Mouse (Mus musculus): Measurements from ENCODE around the gene Ctns.

Ctns gene

DNA sequence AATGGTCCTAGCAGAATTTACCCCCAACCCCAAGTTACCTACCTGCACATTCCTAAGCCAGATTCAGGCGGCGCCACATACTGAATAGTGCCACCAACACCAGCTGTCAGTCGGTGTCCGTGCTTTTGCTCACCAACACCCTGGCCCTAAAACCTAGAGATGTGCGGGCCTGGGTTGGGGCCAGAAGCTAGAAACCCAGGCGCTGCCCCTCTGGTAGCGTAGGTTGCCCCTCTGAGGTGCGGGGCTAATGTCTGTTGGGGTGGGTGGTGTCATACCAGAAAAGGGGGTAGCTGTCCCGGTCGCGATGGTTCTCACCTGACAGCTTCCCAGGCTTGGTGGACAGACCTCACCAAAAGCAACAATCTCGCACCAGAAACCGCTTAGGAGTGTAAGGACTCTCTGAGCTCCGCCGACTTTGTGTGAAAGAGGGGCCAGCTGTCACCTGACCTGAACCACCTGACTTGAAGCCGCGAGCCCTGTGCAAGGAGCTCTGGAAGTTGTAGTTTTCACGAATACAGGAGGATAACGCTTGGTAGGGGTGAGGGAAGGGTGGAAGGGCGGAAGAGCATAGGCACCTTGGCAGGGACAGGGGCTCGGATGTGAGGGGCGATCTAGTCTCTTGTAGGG lies at the start of gene Ctns:
Gene Ctns (minus strand): TSS at position 440 of the 627 bp plus-strand sequence.
- peak; percentile 90 for DNase-seq (ENCODE audit: low read depth)

DNA sequence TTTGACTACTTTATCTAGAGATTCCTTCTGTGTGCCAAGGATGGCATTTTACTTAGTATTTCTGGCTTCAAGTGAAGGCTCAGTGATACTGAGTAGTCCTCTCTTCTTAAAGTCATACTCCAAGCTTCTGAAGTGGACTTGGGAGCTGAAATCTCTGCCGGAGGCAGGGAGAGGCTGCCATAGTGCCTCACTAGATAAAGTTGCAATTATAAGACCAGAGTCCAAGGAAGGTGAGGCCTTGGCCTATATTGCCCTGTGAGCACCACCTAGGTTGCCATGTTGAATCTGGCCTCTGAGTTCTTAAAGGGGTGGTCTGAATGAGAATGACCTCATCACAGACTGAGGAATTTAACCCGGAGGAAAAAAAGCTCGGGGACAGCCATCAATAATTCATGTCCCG lies 43.9 kb upstream of the Ctns start:
- no peak for DNase-seq (ENCODE audit: low read depth)

DNA sequence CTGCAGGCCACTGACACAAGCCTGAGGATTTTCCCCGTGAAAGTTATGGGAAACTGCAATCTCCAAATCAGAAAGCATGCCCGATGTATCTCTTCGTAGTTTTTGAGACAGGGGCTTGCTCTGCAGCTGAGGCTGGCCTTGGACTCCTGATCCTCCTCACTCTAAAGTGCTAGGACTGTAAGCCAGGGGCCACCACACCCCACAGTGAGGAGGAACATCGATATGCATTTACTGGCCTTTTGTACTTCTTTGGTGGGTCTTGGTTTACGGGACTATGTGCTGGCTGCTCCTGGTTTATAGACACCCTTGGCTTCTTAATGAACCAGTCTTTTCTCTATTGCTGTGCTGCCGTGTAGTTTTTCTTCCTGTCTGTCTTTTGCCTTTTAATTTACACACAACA lies 43.4 kb upstream of the Ctns start:
- DNase-seq (ENCODE audit: low read depth) = no peak

DNA sequence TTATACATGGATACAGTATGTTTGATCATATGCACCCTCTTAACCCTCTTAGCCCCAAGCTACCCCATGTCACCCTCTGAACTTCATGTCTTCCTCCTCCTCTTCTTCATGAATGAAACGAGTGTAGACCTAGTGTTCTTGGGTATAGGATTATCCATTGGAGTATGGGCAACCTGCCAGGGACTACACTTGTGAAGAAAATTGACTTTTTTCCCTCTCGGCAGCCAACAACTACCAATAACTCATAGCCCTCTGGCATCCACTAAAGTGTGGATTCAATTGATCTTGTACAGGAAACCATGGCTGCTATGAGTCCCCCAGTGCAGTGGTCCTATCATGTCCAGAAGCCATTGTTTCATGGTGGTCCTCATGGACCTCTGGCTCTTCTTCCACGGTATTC lies 37.9 kb upstream of the Ctns start:
- DNase-seq (ENCODE audit: low read depth) = peak; percentile 44

DNA sequence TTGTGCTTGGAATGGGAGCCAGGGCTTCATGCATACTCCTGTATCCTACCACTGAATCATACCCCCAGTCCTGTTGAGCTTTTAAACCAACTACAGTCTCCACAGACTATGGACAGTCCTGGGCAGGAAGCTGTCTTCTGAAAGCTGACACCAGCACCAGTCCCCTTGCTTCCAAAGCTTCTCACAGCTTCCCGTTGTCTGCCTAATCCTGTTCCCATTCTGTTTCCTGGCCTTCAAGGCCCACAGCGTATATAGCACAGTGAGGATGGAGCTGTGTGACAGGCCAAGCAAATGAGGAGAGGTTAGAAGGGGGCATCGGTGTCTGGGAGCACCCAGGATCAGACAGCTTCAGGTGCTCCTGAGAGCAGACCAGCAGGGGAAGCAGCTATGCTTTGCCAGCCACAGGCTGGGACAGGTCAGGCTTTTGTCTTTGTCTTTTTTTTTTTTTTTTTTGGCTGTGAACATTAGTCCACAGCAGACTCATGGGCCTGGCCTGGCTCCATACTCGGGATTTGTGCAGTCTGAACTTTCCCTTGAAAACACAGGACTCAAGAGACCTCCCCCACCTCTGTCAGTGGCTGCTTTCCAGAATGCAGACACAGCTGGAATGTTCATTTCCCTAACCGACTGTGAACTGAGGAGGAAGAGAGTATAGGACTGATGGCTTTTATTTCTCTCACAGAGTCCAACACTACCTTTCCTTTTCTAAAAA lies 37.3 kb upstream of the Ctns start:
- DNase-seq (ENCODE audit: low read depth) = peak; percentile 80

DNA sequence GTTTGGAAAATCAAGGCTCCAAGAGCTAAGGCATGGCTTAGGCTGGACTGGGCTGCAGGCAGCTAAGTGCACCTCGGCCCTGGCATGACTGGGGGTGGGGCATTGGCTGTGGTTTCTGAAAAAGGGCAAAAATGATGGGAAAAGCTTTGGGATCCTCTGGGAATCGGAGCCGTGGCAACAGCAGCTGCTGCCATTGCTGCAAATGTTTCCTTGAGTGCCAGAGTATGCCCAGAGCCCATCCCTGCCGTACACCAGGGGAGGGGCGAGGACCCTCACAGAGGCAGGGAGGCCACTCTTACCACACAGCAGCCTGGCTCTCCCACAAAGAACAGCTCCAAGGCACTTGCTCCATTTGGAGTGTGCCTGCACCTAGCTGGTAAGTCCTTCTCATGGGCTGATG lies 35.1 kb upstream of the Ctns start, which contains the start of gene Trpv1:
Gene Trpv1 (plus strand): TSS at position 301 of the 400 bp plus-strand sequence.
- DNase-seq (ENCODE audit: low read depth) = no peak

DNA sequence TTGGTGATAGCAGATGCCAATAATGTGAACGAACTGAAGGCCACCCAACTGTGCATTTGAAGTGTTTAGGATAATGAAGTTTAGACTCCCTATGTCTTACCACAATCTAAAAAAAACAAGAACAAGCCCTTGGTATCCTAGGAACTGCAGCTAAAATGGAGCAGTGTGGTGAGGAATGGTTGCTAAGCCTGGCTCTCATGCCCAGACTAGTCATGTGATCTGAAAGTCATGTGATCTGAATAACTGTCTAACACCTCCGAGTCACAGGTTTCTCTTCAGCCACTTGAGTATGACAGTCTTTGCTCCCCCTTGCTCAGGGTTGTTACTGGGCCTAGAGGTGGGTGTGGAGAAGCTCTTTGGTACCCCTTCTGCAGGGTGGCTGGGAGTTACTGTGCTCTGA lies 33.7 kb upstream of the Ctns start:
- DNase-seq (ENCODE audit: low read depth) = peak; percentile 15

DNA sequence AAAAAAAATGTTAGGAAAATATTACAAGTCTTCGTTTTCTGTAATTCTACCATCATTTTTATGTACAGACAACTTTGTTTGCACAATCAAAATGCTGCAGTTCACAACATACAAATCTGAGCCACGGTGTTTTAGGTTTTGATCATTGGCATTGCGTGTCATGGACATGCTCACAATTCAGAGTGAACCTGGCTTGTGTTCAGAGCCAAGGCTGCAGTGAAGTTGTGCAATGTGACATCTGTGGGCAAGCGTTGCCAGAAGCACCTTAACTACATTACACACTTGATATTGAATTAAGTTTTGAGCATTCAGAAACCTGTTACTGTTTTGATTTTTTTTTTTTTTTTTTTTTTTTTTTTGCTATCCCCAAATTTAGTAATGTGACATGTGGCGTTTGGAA lies 31.2 kb upstream of the Ctns start:
- DNase-seq (ENCODE audit: low read depth) = no peak

DNA sequence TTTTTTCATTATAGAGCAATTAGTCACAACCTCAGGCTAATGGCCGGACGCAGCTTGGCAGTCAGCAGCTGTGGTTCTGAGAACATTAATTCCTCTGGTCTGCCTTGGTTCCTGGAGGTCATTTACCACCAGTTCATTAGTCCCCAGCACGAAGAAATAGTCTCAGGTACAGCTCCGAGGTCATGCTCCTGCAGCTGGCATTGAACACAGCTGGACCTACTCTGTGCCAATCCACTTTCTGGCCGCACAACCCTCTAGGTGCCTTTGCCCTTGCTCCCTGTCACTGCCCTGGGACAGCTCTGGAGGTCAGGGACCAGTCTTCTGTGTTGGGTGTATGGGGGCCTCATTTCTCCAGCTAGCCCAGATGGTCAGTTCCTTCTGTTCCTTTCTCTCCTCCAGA lies 30.0 kb upstream of the Ctns start:
- DNase-seq (ENCODE audit: low read depth) = no peak

DNA sequence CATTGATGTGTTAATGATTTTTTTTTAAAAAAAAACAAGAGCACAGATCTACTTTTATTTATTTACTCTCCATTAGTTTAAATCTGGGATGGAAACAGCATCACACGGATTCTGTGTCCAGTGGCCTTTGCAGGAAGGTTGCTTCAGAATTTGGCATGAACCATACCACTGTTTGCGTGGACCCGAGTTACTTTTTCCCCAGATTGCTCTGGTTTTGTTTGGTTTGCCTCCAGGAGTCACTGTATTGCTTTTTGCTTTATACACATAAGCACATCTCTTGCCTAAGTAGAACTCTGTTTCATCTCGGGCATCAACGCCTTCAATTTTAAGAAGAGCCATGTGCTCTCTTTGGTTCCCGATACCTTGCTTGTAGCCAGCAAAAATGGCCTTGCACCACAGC lies 27.0 kb upstream of the Ctns start:
- no peak for DNase-seq (ENCODE audit: low read depth)

DNA sequence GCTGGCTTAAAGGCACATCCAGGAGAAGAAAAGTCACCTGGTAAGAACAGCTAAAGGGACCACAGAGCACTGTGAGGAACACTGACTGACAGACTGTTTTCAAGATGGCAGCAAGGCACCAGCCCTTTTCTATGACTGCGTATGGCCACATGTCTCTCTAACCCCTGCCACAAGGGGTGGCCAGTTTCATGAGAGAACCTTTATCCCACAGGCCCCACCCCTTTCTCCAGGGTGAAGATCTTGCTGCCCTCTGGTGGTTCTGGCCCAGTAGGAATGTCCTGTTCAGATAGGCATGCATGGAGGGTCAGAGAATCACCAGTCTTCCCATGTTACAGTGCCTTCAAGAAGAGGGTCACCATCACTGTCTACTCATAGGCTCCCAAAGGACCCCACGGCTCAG lies 25.1 kb upstream of the Ctns start:
- peak; percentile 58 for DNase-seq (ENCODE audit: low read depth)

DNA sequence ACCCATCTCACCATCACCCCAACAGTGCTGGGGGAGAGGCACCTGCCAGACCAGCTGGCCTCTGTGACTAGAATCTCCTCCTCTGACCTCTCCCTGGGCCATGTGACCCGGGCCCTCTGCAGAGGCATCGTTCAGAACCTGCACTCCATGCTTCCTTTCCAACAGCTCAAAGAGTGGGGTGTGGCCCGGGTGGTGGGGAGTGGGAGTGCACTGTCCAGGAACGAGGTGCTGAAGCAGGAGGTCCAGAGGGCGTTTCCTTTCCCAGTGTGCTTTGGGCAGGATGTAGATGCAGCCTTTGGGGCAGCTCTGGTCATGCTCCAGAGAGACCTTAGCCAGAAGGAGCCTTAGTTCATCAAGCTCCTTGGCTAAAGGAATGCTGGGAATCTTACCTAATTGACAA lies 24.0 kb upstream of the Ctns start:
- no peak for DNase-seq (ENCODE audit: low read depth)

DNA sequence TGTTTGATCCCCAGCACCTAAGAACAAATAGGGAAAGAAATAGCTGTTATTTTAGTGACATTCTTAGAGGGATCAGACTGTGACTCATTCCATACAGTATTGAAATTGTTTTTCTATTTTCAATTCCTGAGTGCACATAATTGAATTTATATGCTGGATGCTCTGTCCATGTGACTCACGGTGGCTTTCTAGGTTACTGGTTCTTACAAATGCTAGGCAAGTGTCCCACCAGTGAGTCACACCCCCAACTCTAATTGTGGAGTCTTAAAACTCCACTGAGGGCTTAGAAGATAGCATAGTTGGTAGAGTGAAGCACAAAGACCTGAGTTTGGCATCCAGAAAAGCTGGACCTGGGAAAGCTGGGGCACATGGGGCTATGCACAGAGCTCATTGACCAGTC lies 21.8 kb upstream of the Ctns start:
- DNase-seq (ENCODE audit: low read depth) = peak; percentile 62

DNA sequence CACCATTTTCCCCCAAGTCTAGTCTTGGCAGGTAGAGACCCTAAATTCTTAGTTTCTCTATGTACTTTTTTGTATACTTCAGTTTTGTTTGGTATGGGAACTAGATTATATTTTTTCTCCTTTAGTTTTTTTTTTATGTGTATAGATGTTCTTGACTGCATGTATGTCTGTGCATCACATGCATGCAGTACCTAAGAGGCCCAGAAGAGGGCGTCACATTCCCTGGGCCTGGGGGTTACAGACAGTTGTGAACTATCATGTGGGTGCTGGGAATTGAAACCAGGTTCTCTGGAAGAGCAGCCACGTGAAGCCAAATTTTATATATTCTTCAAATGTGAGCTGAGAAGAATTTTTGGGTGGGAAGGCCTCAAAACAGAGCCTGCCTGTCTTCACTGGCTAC lies 20.8 kb upstream of the Ctns start:
- DNase-seq (ENCODE audit: low read depth) = no peak

DNA sequence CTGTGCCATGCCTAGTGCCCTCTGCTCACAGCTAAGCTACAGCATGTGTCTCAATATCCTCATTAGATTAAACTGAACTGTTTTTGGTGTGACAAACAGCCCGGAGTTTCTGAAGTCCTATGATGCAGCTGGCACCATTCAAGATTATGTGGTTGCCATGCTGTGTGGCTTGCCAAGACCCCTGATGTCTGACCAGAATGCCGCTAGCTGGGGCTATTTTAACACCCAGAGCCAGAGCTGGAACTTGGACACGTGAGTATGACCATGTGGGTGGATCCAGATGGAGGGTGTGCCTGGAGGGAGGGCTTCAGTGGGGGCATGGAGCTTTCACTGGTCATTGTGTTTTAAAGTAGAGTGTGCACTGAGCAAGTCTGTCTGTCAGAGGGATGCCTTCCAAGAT lies 15.1 kb upstream of the Ctns start:
- DNase-seq (ENCODE audit: low read depth) = no peak

DNA sequence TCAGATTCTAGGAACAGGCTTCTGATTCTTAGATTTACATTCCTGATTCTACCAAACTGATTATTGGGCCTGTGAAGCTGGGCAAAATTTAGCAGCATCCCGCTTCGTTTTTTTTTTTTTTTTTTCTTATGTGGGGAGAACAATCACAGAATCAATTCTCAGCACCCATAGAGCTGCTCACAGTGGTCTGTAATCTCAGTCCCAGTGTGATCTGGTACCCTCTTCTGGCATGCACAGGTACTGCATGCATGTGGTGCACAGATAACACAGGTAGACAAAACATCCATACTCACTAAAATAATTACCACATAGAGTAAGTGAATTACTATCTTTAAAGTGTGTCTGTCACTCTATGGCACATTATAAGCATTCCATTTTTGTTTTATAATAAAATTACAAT lies 8.8 kb upstream of the Ctns start:
- DNase-seq (ENCODE audit: low read depth) = no peak

DNA sequence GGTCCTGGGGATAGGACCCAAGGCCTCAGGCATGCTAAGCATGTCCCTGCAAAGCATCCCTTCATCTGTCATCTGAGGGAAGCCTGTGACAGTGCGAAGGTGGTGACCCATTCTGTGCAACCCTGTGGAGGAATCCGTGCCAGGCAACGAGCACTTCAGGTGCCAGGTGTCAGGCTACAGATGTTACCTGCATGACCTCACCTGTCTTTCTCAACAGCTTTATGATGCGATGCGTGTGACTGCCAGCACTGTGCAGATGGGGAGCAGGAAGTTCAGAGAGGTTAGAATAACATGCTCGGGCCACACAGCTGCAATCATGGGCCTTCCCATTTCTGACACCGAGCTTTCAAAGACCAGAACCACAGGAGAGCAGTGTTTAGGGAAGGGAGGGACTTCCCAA lies 6.4 kb upstream of the Ctns start:
- DNase-seq (ENCODE audit: low read depth) = no peak

DNA sequence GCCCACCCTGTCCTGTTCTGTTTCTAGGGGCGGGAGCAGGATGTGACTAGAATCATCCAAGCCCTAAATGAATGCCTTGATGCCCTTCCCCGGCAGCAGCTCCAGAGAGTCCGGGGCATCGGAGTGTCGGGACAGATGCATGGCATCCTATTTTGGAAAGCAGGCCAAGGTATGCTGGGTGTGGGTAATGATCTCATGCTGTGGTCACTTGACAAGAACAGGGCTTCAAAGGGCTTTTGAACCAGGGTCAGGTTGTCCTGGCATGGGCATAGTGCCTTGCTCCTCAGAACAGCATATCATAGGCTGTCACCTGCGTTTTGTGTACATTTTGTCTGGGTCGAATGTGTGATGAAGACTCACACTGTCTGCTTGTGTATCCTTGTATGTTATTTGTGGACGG lies 5.1 kb upstream of the Ctns start:
- no peak for DNase-seq (ENCODE audit: low read depth)

DNA sequence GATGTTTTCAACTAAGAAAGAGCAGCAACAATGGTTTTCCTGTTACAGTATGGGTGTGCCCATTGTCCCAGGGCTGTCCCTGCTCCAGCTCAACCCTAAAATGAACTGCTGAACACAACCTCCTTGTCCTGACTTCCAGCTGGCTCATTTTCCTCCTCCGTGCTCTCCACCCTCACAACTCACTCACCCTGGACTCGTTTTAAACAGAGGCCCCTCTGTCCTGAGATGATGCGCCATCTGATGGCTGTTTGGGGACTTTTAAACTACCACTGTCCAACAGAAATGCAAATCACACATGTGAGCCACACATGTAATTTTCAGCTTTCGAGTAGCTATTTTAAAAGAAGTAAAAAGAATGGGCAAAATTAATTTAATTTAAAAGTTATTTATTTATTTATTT lies 2.8 kb upstream of the Ctns start:
- peak; percentile 55 for DNase-seq (ENCODE audit: low read depth)

DNA sequence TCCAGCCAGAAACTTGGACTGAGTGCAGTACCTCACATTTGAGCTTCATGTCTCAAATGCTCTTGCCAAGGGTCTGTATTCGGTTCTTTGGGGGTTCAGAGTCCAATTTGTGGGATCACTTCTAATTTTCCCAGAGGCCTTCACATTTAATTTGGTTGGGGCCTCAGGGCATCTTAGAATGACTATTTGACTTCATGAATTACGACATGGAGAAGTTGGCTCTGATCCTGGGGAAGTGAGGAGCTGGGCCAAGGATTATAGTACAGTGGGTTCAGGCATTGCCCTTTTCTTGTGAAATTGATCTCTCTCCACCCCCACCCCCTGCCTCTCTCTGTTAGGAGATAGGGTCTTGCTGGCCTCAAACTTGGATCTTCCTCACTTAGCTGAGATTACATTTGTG lies 2.2 kb upstream of the Ctns start:
- peak; percentile 88 for DNase-seq (ENCODE audit: low read depth)

DNA sequence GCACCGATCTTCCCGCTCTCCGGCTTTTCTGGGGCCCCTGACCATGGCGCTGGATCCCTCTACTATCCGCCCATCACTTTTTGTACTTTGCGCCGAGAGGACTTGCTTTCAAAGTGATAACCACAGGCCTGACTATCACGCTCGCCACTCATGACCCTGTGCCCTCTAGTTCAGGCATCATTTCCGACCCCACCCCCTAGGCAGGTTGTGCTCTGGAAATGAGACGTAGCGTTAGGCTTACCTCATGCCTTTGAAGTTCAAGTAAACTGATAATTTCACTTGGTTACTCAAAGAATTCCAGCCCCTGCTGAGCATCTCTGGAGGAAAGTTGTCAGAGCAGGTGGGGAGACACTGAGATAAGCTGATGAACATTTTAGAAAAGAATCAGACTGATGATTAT lies 1.0 kb upstream of the Ctns start:
- no peak for DNase-seq (ENCODE audit: low read depth)

DNA sequence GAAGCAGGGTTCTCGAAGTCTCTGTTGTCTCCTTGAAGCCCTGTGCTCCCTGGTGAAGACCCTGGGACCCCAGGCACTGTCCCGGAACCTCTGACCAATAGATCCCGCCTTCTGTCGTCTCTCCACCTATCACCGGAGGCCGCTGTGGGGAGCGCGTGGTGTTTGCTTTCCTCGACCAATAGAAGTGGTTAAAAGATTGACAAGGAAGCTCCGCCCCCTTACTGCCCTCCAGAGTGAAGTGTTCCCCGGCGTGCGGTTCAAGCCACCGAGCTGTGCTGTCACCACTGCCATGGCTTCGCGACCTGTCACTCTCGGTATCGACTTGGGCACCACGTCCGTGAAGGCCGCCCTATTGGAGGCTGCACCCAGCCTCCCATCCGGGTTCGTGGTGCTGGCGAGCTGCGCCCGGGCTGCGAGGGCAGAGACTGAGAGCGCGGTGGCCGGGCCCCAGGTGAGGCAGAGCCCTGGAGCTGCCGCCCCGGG lies 429 bp upstream of the Ctns start, which contains the start of gene Shpk:
Gene Shpk (plus strand): TSS at position 231 of the 483 bp plus-strand sequence.
- DNase-seq (ENCODE audit: low read depth) = peak; percentile 95

DNA sequence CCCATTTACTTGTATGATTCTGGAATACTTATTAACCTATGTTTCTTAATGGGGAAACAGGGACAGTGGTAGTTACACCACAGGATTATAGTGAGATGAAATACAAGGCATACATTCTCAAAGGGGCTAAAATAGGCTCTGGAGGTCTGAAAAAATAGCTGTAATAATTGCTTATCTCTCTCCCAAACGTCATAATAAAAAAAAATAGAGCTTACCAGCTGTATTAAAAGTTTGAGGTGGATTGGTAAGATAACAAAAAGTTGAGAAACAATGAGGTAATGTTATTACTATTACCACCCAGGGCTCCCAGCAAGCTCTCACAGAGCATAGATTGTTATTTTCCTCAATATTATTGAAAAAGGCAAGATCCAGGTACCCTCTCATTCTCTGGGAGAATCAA lies 652 bp downstream of the Ctns start:
- no peak for DNase-seq (ENCODE audit: low read depth)

DNA sequence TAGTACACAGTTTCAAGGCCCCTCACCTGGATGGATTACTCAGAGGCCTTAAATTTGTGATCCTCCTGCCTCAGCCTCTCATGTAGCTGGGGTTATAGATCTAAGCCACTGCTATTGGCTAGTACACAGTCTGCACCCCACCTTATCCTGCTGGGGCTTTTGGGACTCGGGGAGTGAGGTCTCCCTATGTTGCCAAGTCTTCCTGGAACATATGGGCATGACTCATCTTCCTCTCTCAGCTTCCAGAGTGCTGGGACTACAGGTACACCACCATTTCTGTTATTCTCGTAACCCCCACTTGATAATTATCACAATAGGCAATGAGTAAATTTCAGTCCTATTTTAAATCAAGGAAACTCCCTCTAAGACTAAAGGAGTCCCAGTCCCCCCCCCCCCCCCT lies 4.4 kb downstream of the Ctns start:
- DNase-seq (ENCODE audit: low read depth) = no peak

Data from NIH3T3 (cell line).